Mouse (Mus musculus) embryonic fibroblast, embryonic 13.5 days (primary cell): ENCODE measurements around the gene Prpf18.

ENCODE experiments used
- CTCF ChIP-seq: IDR thresholded peaks from 2 replicates; pipeline ENCODE4 v1.5.1; 2011; ENCODE audit warnings: mild to moderate bottlenecking, control low read depth, low read length, moderate library complexity, borderline replicate concordance; ENCODE audit not compliant: insufficient read depth
- POLR2A ChIP-seq: IDR thresholded peaks from 2 replicates; pipeline ENCODE4 v1.6.1; 2011; ENCODE audit warnings: low read depth, mild to moderate bottlenecking, control low read depth, low read length, moderate library complexity

DNA sequence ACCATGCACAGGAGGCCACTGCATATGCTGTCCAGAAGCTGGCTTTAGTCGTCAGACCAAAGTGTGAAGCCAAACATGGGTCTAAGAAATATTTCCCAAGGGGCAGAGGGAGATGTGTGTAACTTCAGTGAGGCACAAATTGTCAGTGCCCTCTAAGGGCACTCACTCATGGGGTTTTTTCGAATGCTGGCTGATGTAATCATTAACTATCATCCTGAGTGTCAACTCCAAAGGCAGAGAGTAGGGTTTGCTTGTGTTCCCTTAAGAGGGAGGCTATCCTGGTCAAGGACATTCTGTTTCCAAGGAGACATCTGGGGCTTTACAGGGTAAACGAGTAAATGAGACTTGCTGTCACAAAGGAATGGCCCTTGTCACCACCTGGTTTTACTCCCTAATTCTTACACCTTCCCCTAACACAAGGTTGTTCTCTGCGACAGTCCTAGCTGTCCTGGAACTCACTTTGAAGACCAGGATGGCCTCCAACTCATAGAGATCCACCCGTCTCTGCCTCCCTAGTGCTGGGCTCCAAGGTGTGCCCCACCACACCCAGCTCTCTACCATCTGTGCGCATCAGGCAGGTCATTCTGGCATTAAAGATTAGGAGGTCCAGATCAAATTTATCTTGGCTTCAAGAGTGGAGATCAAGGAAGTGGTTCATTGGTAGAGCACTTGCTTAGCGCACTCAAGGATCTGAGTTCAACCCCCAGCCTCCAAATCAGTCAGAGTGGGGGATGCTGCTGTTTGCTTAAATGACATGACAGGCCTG lies 79.2 kb downstream of the Prpf18 start:
- no peak for TF ChIP-seq POLR2A
- TF ChIP-seq CTCF = no peak
